Mouse (Mus musculus) kidney, adult 2 months (tissue): ENCODE measurements at regions not wholly inside any gene's neighbourhood (a gene's known extent, or its start where the extent isn't known, plus 50 kb on each side); places are given as distances from the start of the nearest gene placed in this dataset.

Source experiments
- CTCF ChIP-seq: fragments of 200-500 bp; conservative IDR thresholded peaks from 2 replicates; pipeline ENCODE4 v1.5.1; 2011; ENCODE audit warnings: low read depth, mild to moderate bottlenecking, control low read depth, low read length, moderate library complexity, mixed read lengths; ENCODE audit not compliant: insufficient read depth, insufficient read length
- POLR2A ChIP-seq: fragments of 200-500 bp; IDR thresholded peaks from one replicate; pipeline ENCODE4 v1.6.1; 2011; ENCODE audit warnings: low read depth, low read length, control low read depth

DNA sequence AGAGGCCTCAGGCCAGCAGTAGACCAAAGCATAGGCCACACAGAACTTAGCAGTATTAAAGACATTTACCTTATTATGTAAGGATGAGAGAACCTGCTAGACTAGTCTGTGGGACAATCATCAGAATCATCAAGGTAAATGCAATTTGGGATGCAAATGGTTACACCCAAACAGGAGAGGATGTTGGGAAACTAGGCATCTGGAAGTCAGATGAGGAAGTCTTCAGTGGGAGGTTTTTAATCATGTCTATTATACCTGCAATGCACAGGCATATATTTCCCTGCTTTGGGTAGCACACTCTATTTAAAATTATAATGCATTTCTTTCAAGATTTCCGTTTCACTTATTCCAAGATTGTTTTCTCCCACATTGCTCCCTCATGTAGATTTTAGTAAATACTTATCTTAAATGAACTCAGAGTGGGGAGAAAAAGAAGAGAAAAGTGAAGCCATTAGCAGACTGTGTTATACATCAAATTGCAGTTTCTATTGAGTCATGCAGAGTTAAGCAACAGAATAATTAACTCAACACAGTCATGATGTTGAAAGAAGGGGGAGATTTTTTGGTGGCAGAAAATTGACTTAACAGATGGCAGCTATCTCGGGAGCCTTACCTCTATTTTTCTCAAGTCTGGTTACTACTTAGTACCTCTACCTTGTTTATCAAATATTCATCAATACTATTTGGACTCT, 632.9 kb upstream of the Vwc2 start:
- TF ChIP-seq CTCF (no peak), POLR2A (no peak)
